Mouse (Mus musculus) gastrocnemius, postnatal 36 days (tissue): ENCODE measurements at regions not wholly inside any gene's neighbourhood (a gene's known extent, or its start where the extent isn't known, plus 50 kb on each side); places are given as distances from the start of the nearest gene placed in this dataset.

ENCODE experiments used
- DNase-seq, 2 experiments: peaks; one replicate each; pipeline ENCODE4 v3.0.0; 2022
- intact Hi-C: fragments of 180-260 bp; cut with DNase I; formaldehyde crosslinking; loops from one replicate; pipeline ENCODE4 v1.15.1; 2025

DNA sequence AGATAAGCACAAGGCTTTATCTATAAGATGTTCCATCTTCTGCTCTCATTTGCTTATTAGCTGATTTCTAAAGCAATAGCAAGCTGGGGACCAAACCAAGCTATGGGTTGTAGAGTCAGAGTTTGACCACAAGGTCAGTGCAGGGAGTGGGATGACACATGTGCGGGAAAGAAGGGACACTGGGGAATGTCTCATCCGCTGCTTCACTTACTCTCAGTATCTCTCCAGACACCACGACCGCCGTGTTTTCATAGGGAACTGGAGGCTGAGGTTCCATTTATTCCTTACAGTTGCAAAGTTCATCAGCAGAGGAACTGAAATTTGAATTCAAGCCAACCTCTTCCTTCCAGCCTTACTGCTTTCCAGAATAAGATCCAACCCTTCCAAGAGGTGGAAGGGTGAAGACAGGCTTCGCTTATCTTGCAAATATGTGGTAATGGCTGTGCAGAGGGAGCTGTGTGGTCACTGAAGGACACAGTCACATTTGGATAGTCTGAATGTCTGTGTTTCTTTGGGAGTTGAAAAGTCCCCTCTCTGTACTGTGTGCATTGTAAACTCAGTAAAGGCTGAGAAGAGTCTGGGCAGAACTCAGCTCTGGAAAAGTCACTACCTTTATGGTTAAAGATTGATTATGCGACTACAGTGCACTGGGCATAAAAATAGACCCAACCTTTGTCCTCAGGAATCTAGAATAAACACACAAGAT, 118.1 kb upstream of the C1qtnf3 start:
- intact Hi-C loops: no loop called here
- no peak for DNase-seq

- DNase-seq: no peak
- intact Hi-C loops: no loop called here
These were observed 113.4 kb upstream of the C1qtnf3 start for GRCm38 (mm10) chr15:10838584-10839288.

GRCm38 (mm10) chr15:10840621-10841034, 111.5 kb upstream of the C1qtnf3 start:
- intact Hi-C loops: no loop called here
- DNase-seq: no peak

- DNase-seq: no peak
- intact Hi-C loops: no loop called here
These were observed 109.0 kb upstream of the C1qtnf3 start for GRCm38 (mm10) chr15:10843060-10843695.

DNA sequence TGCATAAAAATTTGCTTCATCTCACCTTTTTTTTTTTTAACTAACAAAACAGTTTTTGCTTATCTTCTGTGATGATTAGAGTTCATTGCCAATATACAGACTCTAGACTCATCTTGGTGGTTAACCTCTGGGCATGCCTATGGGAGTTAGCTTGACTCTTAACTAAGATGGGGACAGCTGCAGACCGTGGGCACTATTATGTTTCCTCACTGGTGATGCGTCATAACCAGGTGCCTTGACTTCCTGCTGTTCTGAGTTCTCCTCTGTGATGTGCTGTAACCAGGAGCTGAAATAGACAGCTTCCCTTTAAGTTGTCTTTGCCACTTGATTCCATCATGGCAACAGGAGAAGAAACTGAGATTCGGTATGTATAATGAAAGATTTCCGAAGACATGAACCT, 105.4 kb upstream of the C1qtnf3 start:
- intact Hi-C loops: no loop called here

GRCm38 (mm10) chr15:10864004-10864775, 87.9 kb upstream of the C1qtnf3 start:
- DNase-seq: no peak
- intact Hi-C loops: no loop called here

More for the DNA sequence above, 105.4 kb upstream of the C1qtnf3 start:
- no peak for DNase-seq

- intact Hi-C loops: no loop called here
- no peak for DNase-seq
These were observed 87.0 kb upstream of the C1qtnf3 start for GRCm38 (mm10) chr15:10865109-10865508.

GRCm38 (mm10) chr15:10866794-10867193, 85.3 kb upstream of the C1qtnf3 start:
- no peak for DNase-seq
- intact Hi-C loops: no loop called here

DNA sequence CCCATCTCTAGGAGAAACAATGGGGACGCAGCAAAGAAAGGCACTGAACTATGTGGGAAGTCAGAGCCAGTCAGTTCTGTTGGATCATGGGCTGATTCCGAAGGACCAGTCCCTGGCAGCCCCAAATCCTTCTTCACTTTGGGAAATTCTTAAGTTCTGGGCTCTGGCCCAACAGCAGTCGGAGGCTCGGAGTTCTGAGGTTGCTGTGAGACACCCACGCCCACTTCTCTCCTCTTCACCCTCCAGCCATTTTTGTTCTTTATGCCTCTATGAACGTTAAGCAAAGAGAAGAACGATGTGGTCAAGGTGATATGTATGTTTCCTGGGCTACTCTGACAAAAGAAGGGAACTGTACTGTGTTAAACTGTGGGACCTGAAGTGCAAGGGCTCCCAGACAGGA, 84.0 kb upstream of the C1qtnf3 start:
- intact Hi-C loops: no loop called here
- no peak for DNase-seq

DNA sequence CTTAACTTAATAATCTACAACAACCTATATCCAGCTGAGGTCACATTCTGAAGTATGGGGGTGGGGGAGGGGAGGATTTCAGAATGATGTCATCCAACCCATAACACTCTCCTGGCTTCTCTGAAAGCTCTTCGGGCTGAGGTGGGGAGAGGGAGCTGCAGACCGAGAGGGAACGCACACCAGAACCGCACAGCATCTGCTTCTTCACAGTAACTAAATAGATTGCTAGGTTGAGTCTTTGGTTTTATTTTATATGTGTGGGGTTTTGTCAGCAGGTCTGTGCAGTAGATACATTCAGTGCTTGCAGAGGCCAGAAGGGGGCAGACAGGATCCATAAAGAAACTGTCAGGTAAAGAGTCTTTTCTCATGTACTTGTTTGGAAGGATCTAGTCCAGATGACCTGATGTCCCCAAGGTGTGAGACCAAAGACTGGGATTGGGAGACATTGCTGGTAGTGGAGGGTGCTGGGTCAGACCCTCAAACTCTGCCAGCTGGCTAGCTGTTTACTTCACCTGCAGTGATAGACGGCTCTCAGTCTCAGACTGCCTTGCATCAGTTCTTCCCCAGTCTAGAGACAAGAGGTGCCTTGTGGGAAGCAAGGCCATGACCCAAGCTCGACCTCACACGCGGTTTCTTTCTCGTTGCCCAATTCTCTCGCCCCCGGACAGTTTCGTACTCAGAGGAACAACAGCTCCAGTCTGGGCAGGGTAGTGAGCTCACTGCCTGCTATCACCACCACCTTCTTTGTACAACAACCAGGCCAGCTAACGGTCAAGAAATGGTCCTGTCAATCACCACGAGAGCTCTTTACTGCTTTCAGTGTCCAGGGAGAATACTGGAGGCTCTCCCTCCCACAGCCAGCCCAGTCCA, 83.2 kb upstream of the C1qtnf3 start:
- DNase-seq: no peak
- intact Hi-C loops: no loop called here

- no peak for DNase-seq
- intact Hi-C loops: loop anchor here (10.0 kb wide), 1 partner anchor 155 kb away; the partner anchor contains the start of gene Rai14
These were observed 82.3 kb upstream of the C1qtnf3 start for GRCm38 (mm10) chr15:10869879-10870278.

- no peak for DNase-seq
- intact Hi-C loops: loop anchor here (2.0 to 10.0 kb wide), 2 partner anchors 158 to 372 kb away; partner anchors contain the start of gene Rai14
These were observed 79.7 kb upstream of the C1qtnf3 start for GRCm38 (mm10) chr15:10872322-10872967.

DNA sequence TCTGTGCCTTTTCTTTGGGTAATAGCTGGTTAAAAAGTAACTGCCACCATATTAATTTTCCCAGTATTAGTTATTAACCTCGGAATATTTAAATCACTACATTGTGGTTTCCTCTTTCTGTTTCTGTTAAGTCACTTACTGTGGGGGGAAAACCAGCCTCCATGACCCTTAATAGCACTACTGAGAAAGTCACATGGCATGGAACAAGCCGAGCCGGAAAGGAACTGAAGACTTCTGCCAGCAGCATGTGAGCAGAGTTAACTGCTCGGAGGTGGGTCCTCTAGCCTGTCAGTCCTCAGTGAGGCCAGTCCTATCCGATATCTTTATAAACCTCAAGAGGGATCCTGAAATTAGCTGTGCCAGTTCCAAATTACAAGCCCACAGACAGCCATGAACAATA, 75.8 kb upstream of the C1qtnf3 start:
- no peak for DNase-seq
- intact Hi-C loops: loop anchor here (10.0 kb wide), 1 partner anchor 162 kb away; the partner anchor contains the start of gene Rai14

DNA sequence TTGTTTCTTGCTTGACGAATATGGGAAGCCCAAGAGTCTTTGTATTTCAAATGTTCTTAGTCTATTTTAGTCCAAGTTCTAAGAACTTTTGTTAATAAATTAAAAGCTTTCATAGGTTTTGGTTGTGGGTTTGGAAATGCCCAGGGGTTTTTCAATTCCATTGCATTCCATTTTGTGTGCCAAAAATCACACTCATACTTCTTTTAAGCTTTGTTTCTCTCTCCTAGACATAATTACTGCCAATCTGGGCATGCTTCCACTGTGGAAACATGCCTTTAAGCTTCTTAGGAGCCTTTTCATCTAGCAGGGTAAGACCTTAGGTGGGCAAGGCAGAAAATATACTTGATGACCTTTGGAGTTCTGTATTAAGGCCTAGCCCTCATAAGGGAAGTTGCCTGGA, 70.4 kb upstream of the C1qtnf3 start:
- intact Hi-C loops: no loop called here

DNA sequence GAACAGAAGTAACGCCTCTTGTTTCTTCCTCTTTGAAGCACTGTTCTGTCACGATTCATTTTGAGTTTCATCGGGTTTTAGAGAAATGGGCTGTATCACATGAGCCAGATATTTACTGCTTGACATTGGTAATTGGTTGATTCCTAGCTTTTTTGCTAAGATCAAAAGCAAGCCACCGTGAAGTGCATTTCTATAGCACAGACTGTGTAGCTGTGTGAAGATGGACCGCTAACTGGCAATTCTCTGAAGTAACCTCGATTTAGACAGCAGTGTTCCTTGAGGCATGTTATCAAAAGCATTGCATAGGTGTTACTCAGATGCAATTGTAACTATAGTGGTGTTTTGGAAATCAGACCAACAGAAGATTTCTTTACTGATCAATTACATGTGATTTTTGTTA, 64.1 kb upstream of the C1qtnf3 start:
- intact Hi-C loops: no loop called here
- DNase-seq: no peak

More for the DNA sequence above, 70.4 kb upstream of the C1qtnf3 start:
- no peak for DNase-seq

DNA sequence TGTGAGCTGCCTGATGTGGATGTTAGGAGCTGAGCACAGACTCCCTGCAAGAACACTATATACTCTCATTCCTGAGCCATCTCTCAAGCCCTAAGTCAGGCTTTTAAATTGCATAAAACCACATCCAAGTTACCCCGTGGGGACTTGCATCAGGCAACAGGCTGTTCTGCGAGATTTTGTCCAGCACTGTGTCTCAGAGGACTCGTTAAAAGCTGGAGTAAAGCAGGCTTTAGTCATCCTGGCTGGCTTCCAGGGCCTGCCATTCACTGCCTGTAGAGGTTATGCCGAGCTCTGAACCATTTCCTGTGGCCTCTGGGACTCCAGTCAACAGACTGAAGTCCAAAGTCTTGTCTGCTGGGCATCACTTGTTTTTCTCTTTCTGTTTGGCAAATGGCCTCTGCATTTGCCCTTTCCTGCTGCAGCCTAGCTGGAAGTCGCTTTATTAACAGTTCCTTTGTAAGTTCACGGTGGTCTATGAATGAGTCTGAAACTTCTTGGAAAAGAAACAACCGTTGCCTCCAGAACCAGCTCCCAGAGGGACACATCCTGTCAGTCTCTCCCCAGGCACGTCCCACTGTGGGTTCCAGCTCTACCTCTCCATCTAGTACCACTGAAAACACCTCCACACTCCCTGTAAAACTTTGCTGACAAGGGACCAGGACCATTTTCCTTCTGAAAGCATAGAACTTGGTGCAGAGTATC, 61.8 kb upstream of the C1qtnf3 start:
- intact Hi-C loops: loop anchor here (10.0 kb wide), 1 partner anchor 376 kb away; no protein-coding TSS in a partner anchor
- DNase-seq: peak; percentile 76 to 85

DNA sequence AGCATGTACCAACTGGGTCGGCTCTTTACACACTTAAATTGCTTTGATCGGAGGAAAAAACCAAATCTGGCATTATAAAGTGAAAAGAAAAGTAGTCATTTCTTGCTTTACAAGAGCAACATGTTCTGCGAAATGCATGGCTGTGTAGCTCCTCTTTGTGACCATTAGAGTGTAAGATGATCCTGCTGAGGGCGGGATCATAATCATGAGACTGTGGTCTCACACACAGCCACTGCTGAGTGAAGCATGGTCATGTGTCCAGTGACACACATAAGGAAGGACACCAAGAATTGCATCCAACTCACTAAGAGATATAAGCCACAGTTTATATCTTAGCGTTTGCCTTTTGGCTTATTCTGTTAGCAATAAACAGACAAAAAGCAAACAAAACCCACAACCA, 53.8 kb upstream of the C1qtnf3 start:
- no peak for DNase-seq
- intact Hi-C loops: loop anchor here (10.0 kb wide), 1 partner anchor 384 kb away; no protein-coding TSS in a partner anchor

DNA sequence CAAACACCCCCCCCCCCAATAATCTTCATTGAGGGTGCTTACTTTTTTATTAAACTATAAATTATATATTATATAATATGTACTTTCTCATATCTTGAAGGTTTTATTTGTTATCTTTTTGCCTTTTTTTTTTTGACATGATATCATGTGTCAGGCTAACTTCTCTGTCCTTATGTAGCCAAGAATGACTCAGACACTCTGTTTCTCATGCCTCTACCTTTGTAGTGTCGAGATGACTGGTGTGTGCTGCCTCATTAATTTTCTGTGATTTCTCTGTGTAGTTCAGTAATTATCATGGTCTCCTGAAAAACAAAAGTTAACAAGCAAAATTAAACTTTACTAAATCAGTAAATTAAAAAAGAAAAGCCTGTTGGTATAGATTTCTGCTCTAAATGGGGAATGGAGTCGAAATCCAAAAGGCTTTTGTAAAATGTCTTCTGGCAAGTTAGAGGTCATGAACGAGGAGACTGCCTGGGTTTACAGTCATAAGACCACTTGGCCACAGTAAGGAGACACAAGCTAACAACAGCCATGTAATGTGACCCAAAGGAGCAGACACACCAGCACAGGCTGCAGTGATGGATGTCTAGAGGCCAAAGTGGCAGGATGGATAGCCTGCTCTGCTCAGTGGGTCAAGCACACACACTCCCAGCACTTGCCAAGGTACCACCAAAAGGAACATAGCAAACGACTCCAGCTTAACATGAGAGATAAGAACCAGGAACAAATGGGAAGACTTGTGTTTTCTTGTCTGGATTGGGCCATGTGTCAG, 53.2 kb upstream of the C1qtnf3 start:
- intact Hi-C loops: loop anchor here (10.0 kb wide), 1 partner anchor 384 kb away; no protein-coding TSS in a partner anchor
- DNase-seq: no peak
